Mouse (Mus musculus): Measurements from ENCODE around the gene Mydgf. TPM values are rescaled to one million over a fixed set of nuclear protein-coding genes. Genes with fewer than 3 reads are reported as not detected.

Gene Mydgf
- polyA plus RNA-seq, 2 experiments from 2014 or later = 58.9 to 59.6 TPM

- peak; percentile 61 for ATAC-seq
Observed at GRCm38 (mm10) chr17:56139858-56140595, 43.7 kb downstream of the Mydgf start, which contains the start of gene Sema6b. TSS of gene Sema6b (minus strand) at chr17:56140343.

- ATAC-seq = no peak
Observed at GRCm38 (mm10) chr17:56139355-56139754, 44.4 kb downstream of the Mydgf start.

- no peak for ATAC-seq
Observed at GRCm38 (mm10) chr17:56137839-56138613, 45.7 kb downstream of the Mydgf start.

GRCm38 (mm10) chr17:56136558-56136957 lies 47.2 kb downstream of the Mydgf start:
- ATAC-seq = no peak

- ATAC-seq = peak; percentile 73
Observed at GRCm38 (mm10) chr17:56134463-56134971, 49.2 kb downstream of the Mydgf start.

- ATAC-seq = peak; percentile 15
Observed at GRCm38 (mm10) chr17:56133457-56134363, 50.0 kb downstream of the Mydgf start.

GRCm38 (mm10) chr17:56132661-56133060 lies 51.1 kb downstream of the Mydgf start:
- ATAC-seq = peak; percentile 53

GRCm38 (mm10) chr17:56131814-56132213 lies 51.9 kb downstream of the Mydgf start:
- ATAC-seq = no peak

GRCm38 (mm10) chr17:56131136-56131535 lies 52.6 kb downstream of the Mydgf start:
- ATAC-seq = no peak

GRCm38 (mm10) chr17:56128246-56128645 lies 55.5 kb downstream of the Mydgf start:
- no peak for ATAC-seq

- no peak for ATAC-seq
Observed at GRCm38 (mm10) chr17:56126175-56126574, 57.5 kb downstream of the Mydgf start.

Other genes with a start within 250 kb of the Mydgf start
- gene Zfp119b, start 234.4 kb downstream of the Mydgf start, polyA plus RNA-seq (2017; shearing (Covaris generic)) = 10 to 100 TPM; 14.3 to 16.2 TPM
- 10 to 100 TPM; 48.6 to 79.8 TPM for gene Ebi3, start 231.3 kb downstream of the Mydgf start, polyA plus RNA-seq (2017; shearing (Covaris generic))
- 10 to 100 TPM; 28.2 to 43.3 TPM for gene Yju2, start 224.8 kb downstream of the Mydgf start, polyA plus RNA-seq (2017; shearing (Covaris generic))
- not detected for gene Shd, start 213.5 kb downstream of the Mydgf start, polyA plus RNA-seq (2017; shearing (Covaris generic))
- gene Fsd1, start 197.4 kb downstream of the Mydgf start, polyA plus RNA-seq (2017; shearing (Covaris generic)) = under 1 TPM in 1 of 2 experiments, not detected in 1; 0.47 TPM
- gene Stap2, start 178.3 kb downstream of the Mydgf start, polyA plus RNA-seq (2017; shearing (Covaris generic)) = under 1 TPM in 1 of 2 experiments, not detected in 1; 0.70 TPM
- gene Mpnd, start 178.2 kb downstream of the Mydgf start, polyA plus RNA-seq (2017; shearing (Covaris generic)) = 10 to 100 TPM in 1 of 2 experiments, 1 to 10 TPM in 1; 9.2 to 13.7 TPM
- 100 to 1,000 TPM in 1 of 2 experiments, 10 to 100 TPM in 1; 93.7 to 110 TPM for gene Sh3gl1, start 147.3 kb downstream of the Mydgf start, polyA plus RNA-seq (2017; shearing (Covaris generic))
- 1 to 10 TPM in 1 of 2 experiments, under 1 TPM in 1; 0.51 to 1.0 TPM for gene Chaf1a, start 143.5 kb downstream of the Mydgf start, polyA plus RNA-seq (2017; shearing (Covaris generic))
- 10 to 100 TPM; 35.0 to 41.5 TPM for gene Ubxn6, start 108.9 kb downstream of the Mydgf start, polyA plus RNA-seq (2017; shearing (Covaris generic))
- 10 to 100 TPM; 39.4 to 58.4 TPM for gene Hdgfl2, start 104.3 kb downstream of the Mydgf start, polyA plus RNA-seq (2017; shearing (Covaris generic))
- not detected for gene Plin4, start 74.1 kb downstream of the Mydgf start, polyA plus RNA-seq (2017; shearing (Covaris generic))
- gene Plin5, start 66.3 kb downstream of the Mydgf start, polyA plus RNA-seq (2017; shearing (Covaris generic)) = not detected
- gene Lrg1, start 61.9 kb downstream of the Mydgf start, polyA plus RNA-seq (2017; shearing (Covaris generic)) = not detected
- not detected for gene Sema6b, start 43.6 kb downstream of the Mydgf start, polyA plus RNA-seq (2017; shearing (Covaris generic))
- 10 to 100 TPM; 30.3 to 43.4 TPM for gene Tnfaip8l1, start 21.4 kb downstream of the Mydgf start, polyA plus RNA-seq (2017; shearing (Covaris generic))
- gene Dpp9, start 35.0 kb upstream of the Mydgf start, polyA plus RNA-seq (2017; shearing (Covaris generic)) = 10 to 100 TPM; 17.8 to 21.0 TPM
- gene Fem1a, start 72.9 kb upstream of the Mydgf start, polyA plus RNA-seq (2017; shearing (Covaris generic)) = 1 to 10 TPM; 4.4 to 5.5 TPM
- 10 to 100 TPM in 1 of 2 experiments, 1 to 10 TPM in 1; 8.9 to 11.6 TPM for gene Ticam1, start 92.9 kb upstream of the Mydgf start, polyA plus RNA-seq (2017; shearing (Covaris generic))
- 10 to 100 TPM; 31.8 to 32.1 TPM for gene Plin3, start 109.0 kb upstream of the Mydgf start, polyA plus RNA-seq (2017; shearing (Covaris generic))
- not detected for gene Arrdc5, start 116.4 kb upstream of the Mydgf start, polyA plus RNA-seq (2017; shearing (Covaris generic))
- 10 to 100 TPM in 1 of 2 experiments, 1 to 10 TPM in 1; 8.5 to 28.4 TPM for gene Uhrf1, start 119.4 kb upstream of the Mydgf start, polyA plus RNA-seq (2017; shearing (Covaris generic))
- gene Kdm4b, start 142.1 kb upstream of the Mydgf start, polyA plus RNA-seq (2017; shearing (Covaris generic)) = 1 to 10 TPM; 5.3 to 7.0 TPM

Data from CD4-positive, CD25-positive, alpha-beta regulatory T cell, adult 4 months (primary cell).